Mouse (Mus musculus): ENCODE results near the gene Ranbp3l.

- TF ChIP-seq POLR2A (IDR thresholded peaks at IDR 0.05; ENCODE audit: extremely low read depth, insufficient read depth, low read length), result no peak
- no peak for TF ChIP-seq CTCF (IDR thresholded peaks at IDR 0.05; ENCODE audit: extremely low read depth, insufficient read depth, low read length)
These were observed 4.4 kb upstream of the Ranbp3l start for GRCm38 (mm10) chr15:8963323-8963722.

All from cortical plate, adult 2 months (tissue).